Mouse (Mus musculus): Measurements from ENCODE around the gene Vangl1.

The Vangl1 gene

GRCm38 (mm10) chr3:102143536-102143935 lies 61.0 kb downstream of the Vangl1 start:
- in situ Hi-C loops (cut with MboI, MseI) = no loop called here

DNA sequence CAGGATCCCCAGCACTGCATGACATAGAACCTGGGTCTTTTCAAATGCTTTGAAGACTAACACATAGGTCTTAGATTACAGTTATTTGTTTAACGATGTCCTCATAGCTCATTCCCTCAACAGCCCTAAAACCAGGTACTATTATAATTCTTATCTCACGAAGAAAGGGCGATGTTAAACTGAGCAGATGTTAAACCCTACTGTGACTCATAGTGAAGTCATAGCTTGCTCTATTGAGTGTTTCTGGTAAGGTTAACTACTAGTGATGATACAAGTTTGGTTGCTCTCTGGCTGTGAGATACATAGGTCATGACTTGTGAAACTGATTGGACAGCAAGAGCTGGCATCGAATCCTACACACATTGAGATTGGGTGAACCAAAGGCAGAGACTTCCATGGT lies 61.5 kb downstream of the Vangl1 start:
- in situ Hi-C loops (cut with MboI, MseI) = no loop called here

- in situ Hi-C loops (cut with MboI, MseI) = no loop called here
Observed at GRCm38 (mm10) chr3:102141893-102142292, 62.6 kb downstream of the Vangl1 start.

DNA sequence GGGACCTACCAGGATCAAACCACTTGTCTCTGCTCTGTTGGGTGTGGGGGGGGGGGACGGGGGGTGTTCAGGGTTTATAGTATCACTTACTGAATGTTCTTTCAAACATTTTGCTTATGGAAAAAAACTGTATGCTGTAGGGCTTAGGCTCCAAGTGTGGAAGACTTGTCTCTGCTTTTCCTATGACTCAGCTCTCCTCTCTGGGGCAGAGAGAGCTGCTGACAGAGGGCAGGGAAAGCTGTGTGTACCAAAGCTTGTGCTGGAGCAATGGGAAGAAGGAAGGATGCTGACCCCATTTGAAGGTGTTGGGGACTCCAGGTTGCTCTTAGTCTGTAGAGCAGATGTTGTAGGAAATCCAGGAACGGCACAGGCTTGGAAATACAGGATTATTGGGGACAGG lies 63.0 kb downstream of the Vangl1 start:
- in situ Hi-C loops (cut with MboI, MseI) = no loop called here

DNA sequence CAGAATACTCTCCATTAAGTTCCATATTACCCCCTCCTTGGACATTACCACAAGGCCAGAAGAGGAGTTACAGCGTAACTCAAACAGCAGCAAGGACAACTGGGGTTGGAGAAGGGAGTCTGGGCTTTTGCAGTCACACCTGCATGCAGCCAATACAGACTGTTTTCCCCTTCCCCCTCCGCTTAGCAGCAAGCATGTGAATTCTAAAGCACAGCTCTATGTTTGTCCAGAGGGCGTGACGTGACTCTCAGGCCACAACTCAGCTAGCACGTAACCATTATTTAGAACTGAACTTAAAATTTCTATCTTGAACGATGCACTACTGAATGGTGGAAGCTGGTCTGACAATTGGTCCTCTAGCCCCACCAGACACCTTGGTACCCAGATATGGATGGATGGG lies 63.9 kb downstream of the Vangl1 start:
- in situ Hi-C loops (cut with MboI, MseI) = no loop called here

DNA sequence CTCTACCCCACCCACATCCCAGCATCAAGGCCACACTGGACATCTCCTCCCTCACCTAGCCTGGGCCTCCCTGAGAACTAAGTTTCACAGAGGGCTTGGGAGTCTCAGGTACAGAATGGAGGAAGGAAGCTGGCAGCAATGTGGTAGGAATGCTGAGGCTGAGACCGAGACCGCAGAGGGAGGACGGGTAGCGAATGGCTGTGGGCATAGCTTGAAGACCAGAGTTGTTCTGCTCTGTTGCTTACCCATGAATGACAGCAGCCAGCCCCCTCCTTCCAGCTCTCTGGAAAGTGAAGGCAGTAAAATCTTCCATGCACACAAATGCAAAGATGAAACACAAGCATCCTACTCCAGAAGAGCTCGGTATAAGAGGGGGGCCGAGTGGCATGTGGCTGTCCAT lies 65.6 kb downstream of the Vangl1 start:
- in situ Hi-C loops (cut with MboI, MseI) = no loop called here

- in situ Hi-C loops (cut with MboI, MseI) = no loop called here
Observed at GRCm38 (mm10) chr3:102137158-102137557, 67.3 kb downstream of the Vangl1 start.

DNA sequence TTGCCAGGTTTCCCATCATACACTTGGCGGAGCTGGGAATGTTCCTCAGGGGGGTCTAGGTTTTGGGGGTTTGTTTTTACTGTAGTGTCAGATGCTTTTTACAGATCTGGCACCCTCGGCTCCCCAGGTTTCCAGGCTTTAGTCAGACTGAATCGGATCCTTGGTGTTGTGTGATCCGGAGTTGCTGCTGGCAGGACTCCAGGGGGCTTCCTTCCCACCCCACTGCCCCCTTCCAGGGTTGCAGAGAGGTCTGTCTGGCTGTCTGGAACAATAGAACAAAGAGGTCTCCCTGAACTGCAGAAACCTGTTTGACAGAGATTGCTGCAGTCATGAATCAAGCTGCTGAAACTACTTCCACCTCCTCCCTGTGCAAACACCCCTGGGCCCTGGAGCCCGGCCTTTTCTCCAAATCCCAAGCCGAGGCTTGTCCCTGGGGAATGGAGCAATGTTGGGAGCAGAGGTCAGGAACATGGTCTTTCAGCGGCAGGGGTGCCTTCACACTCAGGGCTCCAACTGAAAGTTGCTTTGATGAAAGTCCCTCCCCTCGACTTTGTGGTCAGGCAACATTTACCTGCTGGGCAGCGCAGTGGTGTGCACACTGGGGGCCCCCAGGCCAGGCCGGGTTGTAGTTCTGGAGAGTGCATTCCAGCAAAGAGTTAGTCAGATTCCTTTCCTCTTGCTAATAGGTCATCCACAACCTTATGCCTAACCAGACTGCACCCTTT lies 68.9 kb downstream of the Vangl1 start:
- in situ Hi-C loops (cut with MboI, MseI) = no loop called here

DNA sequence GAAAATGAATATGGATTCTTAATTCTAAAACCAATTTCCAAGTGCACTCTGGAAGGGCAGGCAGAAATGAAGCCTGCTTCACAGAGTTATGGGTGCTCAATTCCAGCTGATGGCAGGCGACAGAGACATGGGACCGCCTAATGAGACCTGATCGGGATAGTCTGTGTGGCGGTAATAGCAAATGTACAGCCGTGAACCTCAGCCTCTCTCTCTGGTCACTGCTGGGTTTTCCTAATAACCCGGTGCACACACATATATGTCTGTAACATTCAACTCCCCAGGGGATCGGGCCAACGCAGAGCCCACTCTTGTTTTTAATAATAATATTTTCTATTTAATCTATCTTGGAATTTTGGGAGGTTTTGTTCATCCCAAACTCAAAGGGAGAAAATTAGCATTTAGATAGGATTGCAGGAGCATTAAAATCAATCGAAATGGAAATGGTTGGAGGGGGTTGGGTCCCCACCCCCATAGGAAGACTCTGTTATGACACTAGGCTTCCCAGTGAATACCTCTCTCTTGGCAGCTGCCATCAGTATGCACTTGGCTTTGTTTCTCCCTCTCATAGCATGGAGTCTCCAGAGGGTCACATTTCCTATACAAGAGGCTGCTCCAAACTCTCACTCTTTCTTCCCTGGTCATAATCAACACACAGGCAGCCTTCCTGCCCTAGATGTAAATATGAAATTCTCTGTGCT lies 72.7 kb downstream of the Vangl1 start:
- in situ Hi-C loops (cut with MboI, MseI) = no loop called here

DNA sequence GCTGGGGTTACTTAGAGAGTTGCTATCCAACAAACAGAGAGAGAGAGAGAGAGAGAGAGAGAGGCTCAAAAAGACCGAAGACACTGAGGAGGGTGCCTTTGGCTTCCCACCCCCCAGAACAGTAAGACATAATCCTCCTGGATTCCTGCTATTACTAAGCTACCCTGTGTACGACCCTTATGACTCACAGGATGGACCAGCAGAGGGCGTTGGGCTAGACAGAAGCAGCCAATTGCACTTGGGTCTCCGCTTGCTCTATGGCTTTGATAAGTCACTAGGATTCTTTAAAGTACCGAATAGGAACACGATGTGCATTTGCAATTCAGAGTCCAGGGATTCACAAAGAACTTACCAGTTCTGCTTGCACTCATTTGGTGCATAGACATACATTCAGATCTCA lies 74.0 kb downstream of the Vangl1 start:
- in situ Hi-C loops (cut with MboI, MseI) = no loop called here

DNA sequence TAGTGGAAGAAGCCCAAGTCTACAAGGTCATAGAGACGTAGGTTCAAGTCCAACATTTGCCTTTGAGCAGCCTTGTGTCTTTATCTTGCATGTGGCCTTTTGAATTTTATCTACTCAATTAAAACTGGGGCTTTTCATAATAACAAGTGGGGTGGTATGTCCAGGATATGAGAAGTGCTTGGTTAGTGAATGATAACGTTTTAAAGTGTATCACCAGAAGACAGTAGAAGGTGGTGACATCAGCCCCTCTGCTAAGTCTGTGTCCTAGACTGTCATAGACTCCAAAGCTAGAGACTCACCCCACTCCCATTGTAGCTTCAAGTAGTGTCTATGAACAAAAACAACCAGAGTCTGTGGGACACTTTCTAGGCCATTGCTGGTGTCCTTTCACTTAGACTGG lies 76.3 kb downstream of the Vangl1 start:
- in situ Hi-C loops (cut with MboI, MseI) = no loop called here

GRCm38 (mm10) chr3:102127114-102127513 lies 77.4 kb downstream of the Vangl1 start:
- in situ Hi-C loops (cut with MboI, MseI) = no loop called here

GRCm38 (mm10) chr3:102125546-102125945 lies 78.9 kb downstream of the Vangl1 start:
- in situ Hi-C loops (cut with MboI, MseI) = no loop called here

DNA sequence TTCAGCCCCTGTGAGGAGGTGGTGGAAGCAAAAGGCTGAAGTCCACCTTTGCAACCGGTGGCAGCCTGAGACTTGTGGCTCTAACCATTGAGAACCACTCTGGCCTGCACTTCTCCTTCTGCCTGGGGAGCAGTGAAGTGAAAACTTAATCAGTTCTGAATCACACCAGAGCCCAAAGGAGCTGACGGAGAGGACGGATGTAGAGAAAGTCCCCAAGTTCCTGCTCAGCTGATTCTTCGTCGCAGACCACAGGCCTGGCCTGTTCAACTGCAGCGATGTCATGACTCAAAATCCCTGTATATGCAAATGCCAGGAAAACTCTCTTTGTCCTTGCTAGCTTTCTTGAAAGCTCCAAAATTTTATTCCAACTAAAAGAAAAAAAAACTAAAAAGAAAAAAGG lies 80.8 kb downstream of the Vangl1 start:
- in situ Hi-C loops (cut with MboI, MseI) = no loop called here

- in situ Hi-C loops (cut with MboI, MseI) = no loop called here
Observed at GRCm38 (mm10) chr3:102122046-102122445, 82.4 kb downstream of the Vangl1 start.

- in situ Hi-C loops (cut with MboI, MseI) = no loop called here
Observed at GRCm38 (mm10) chr3:102120947-102121346, 83.5 kb downstream of the Vangl1 start.

DNA sequence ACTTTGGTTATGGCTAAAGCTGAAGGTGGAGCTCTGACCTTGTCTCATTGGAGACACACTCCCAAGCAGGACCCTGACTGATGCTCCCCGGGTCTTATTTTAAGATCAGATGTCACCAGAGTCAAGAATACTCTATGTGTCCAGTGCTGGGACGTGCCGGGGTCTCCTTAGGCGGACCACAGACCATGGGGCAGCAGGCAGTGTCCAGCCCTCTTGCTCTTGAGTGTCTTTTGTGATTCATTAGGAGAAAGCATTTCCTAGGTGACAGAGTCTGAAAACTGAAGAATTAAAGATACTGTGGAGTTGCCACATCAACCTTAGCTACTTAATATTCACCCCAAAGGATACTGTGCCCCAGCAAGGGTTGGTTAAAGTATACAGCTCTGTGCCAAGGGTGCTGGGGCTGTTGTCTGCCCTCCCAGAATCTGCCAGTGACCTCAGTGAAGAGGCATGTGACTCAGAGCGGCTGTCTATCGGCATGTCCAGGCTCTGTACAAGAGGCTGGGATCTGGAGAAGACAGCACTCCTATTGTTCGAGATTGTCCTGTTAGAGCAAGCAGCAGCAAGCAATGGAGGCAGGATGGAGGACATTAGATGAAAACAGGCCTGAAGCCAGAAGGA lies 92.4 kb downstream of the Vangl1 start:
- in situ Hi-C loops (cut with MboI, MseI) = no loop called here

DNA sequence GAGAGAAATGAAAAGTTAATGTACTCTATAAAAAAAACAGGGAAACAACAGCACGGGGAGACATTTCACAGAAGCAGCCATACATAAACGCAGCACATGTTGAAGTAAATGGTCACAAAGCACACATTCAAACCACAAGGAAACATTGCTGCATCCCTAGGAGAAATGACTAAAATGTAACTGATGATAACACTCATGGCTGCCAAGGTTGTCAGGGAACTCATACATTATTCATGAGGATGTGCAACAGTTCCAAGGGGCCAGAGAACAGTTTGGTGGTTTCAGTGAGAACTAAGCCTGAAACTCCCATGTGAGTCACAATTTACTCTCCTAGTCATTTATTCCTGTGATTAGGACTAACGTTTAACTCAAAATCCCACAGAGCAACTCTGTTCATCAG lies 96.3 kb downstream of the Vangl1 start:
- in situ Hi-C loops (cut with MboI, MseI) = no loop called here

DNA sequence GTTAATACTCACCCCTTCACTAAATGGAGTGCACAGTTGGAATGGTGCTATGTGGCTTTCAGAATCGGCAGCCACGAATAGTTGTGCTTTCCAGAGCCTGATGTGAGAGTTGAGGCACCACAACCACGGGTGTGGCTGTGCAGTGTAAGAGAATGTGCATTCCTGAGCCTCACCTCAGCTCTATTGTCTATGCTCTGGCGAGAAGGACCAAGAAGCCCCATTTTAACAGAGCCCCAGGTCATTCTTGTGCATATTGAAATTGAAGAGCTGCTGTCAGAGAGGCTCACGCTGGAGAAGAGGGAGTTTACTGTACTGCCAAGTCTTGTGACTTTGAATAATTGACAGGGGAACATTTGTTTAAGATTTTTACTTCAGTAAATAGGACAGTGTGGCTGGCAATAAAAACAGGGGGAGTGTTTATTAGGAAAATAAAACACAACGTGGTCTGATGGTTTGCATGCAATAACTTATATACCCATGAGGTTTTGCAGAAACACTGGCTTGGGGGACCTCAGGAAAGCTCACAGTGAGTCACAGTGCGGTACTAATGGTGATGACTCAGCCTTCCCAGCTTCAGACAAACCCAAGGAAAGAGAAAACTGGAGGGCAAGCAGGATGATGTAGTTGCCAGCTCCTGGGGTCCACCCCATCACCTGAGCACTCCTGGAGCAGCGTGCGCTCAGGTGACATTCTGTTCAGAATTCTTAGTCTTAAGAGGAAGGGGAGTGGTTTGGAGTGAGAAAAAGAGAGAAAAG lies 100.5 kb downstream of the Vangl1 start:
- in situ Hi-C loops (cut with MboI, MseI) = no loop called here

All from T-helper 2 cell (primary cell).